Mouse (Mus musculus) gastrocnemius, adult 2 months (tissue): ENCODE results near the gene Cerk. TPM values are rescaled to one million over a fixed set of nuclear protein-coding genes. Genes with fewer than 3 reads are reported as not detected.
"Not testable (repeated sequence)": the region's sequence is repeated elsewhere in the genome, so short reads cannot be mapped to it uniquely, and the experiment has no call there.

Source experiments
- DNase-seq: peaks from one replicate; pipeline ENCODE4 v3.0.0; 2022
- H3K27ac ChIP-seq: fragments of 200-600 bp; 2 replicates; pipeline ENCODE4 v1.8.1; 2022; ENCODE audit warnings: mild to moderate bottlenecking
- H3K4me3 ChIP-seq: fragments of 200-600 bp; 2 replicates; pipeline ENCODE4 v1.8.1; 2022; ENCODE audit warnings: mild to moderate bottlenecking, moderate library complexity
- CTCF ChIP-seq: fragments of 200-600 bp; IDR thresholded peaks from 2 replicates; pipeline ENCODE4 v1.8.1; 2022; ENCODE audit warnings: antibody characterized with exemption, mild to moderate bottlenecking, moderate library complexity
- intact Hi-C: fragments of 180-260 bp; cut with DNase I; formaldehyde crosslinking; loops from one replicate; pipeline ENCODE4 v1.15.1; 2025
- total RNA-seq, 2 experiments: library from RNA; stranded (reverse); gene quantifications; 2 replicates each; pipeline ENCODE4 v1.2.3; 2021

Cerk gene
- total RNA-seq, 2 experiments from 2014 or later: 4.2 to 8.1 TPM

GRCm38 (mm10) chr15:86221369-86221768, 35.4 kb upstream of the Cerk start:
- Histone ChIP-seq H3K27ac (peak overlapping the region; percentile 83), H3K4me3 (no peak overlapping the region)
- no peak for TF ChIP-seq CTCF
- intact Hi-C loops: no loop called here
- no peak for DNase-seq

DNA sequence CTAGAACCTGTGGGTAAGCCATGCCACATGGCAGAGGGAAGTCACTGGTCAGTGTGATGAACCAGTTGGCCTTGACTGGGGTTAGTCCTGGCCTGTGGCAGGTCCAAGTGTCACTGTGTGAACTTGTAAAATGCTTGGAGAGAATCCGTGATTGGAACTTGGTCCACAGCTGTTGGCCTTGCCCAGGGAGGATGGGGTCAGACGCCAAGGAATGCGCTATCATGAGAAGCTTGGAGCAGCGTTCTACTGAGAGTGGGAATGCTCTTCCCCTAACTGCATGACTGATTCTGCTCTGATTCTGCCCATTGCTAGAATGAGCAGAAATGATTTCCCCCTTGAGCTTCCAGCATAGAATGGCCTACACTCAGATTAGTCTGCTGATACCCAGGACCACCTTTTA, 34.8 kb upstream of the Cerk start:
- Histone ChIP-seq H3K4me3 (peak overlapping the region; percentile 36), H3K27ac (peak overlapping the region; percentile 83)
- intact Hi-C loops: no loop called here
- peak; percentile 37 for DNase-seq
- no peak for TF ChIP-seq CTCF

GRCm38 (mm10) chr15:86220229-86220630, 34.3 kb upstream of the Cerk start:
- intact Hi-C loops: no loop called here
- TF ChIP-seq CTCF: no peak

GRCm38 (mm10) chr15:86219534-86220228, 33.7 kb upstream of the Cerk start:
- TF ChIP-seq CTCF: no peak
- peak overlapping the region; percentile 36 for H3K4me3 ChIP-seq
- DNase-seq: no peak
- intact Hi-C loops: no loop called here
- H3K27ac ChIP-seq: peak overlapping the region; percentile 83

More at GRCm38 (mm10) chr15:86220229-86220630, 34.3 kb upstream of the Cerk start:
- H3K27ac ChIP-seq: peak overlapping the region; percentile 83
- peak overlapping the region; percentile 36 for H3K4me3 ChIP-seq
- DNase-seq: peak; percentile 31

DNA sequence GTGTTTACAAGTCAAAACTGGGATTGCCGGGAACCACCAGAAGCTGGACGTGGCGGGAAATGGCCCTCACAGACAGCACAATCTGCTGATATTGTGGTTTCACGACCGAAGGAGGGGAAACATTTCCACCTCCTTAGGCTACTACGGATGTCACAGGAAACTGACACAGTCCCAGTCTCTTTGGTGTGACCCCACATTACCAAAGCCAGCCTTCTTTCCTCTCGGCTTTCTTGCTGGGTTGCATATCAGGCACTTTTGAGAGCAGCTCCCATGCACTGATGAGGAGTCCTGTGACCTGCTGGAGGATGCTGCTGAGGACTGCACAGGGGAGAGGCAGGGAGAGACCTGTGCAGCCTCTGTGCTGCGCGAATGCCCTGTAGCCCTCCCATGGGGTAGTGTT, 30.7 kb upstream of the Cerk start:
- intact Hi-C loops, DNase-seq, H3K4me3 ChIP-seq: not testable (repeated sequence)
- H3K27ac ChIP-seq: peak overlapping the region; percentile 83

DNA sequence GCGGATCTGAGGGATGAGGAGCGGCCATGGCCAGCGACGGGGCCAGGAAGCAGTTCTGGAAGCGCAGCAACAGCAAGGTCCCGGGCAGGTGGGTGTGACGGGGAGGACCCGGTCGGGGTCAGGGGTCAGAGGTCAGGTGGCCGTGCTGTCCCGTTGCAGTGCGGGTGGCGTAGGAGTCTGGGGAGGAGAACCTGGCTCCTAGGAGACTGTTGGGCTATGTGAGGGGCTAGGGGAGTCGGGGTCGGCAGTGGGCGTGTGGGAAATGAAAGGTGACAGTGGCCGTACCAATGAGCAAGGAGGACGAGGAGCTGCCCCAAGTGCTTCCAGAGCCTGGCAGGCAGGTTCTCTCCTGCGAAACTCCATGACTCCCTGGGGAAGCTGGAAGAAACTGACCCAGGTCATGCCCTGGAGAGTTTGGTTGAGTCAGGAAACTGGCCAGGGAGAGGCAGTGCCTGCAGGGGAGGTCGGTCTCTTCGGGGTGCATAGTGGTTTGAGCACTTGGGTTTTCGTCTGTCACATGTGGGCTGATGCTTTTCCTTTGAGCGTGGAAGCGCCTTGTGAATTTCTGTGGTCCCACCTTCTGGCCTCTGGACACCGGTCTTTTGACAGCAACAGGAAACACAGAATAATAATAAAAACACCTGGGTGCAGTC, 28.7 kb upstream of the Cerk start:
- intact Hi-C loops: loop anchor here (1.0 kb wide), 1 partner anchor 26 kb away; no protein-coding TSS in a partner anchor
- DNase-seq: no peak
- peak overlapping the region; percentile 96 for H3K27ac ChIP-seq
- TF ChIP-seq CTCF: no peak
- H3K4me3 ChIP-seq: peak overlapping the region; percentile 91

DNA sequence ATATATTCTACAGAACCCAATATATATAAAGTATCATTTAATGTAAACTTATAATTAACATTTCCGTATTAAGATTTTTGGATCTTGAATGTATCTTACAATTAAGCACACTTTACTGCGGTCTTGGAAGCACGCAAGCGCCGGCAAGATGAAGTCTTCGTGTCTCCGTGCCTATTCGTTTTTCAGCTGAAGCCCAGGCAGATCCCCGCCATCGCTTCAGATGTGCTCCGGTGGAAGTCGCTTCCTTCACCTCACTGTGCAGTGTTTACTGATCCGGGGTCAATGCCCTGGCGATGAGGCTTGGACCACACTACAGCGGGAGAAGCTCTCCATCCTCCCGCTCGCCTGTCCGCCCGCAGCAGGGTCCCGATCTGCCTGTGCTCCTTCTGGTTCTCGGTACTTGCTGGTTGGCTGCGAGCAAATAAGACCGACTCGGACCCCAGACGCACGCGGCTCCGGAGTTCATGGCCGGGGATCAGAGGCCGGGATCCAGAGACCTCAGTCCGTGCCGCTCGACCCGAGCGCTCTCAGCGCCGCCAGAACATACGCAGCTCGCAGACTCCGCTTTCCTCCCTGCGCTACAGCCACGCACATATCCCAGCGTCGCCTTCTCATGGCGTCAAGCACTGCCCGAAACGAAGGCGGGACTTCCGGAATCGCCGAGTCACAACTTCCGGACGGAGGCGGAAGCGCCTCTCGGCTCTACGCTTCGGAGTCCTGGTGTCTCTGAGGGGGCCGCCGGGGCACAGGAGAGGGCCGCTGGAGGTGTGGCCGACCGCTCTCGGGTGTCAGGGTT, 28.0 kb upstream of the Cerk start, which contains the start of gene Tbc1d22a:
TSS of gene Tbc1d22a (plus strand) at position 707 of the 796 bp plus-strand sequence.
- intact Hi-C loops: loop anchor here (1.0 kb wide), 1 partner anchor 26 kb away; no protein-coding TSS in a partner anchor
- H3K4me3 ChIP-seq: peak within 1 kb of the TSS; percentile 91
- no peak for TF ChIP-seq CTCF
- peak; percentile 95 for DNase-seq
- H3K27ac ChIP-seq: peak within 1 kb of the TSS; percentile 96

DNA sequence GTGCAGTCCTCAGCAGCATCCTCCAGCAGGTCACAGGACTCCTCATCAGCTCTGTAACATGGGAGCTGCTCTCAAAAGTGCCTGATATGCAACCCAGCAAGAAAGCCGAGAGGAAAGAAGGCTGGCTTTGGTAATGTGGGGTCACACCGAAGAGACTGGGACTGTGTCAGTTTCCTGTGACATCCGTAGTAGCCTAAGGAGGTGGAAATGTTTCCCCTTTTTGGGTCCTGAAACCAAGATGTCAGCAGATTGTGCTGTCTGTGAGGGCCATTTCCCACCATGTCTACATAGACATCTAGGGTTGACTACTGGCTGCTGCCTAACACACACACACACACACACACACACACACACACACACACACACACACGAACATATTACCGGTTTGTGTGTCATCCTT, 26.3 kb upstream of the Cerk start:
- intact Hi-C loops, H3K4me3 ChIP-seq, H3K27ac ChIP-seq, DNase-seq: not testable (repeated sequence)

- DNase-seq: no peak
- Histone ChIP-seq H3K4me3 (no peak overlapping the region), H3K27ac (peak overlapping the region; percentile 79)
- no peak for TF ChIP-seq CTCF
- intact Hi-C loops: no loop called here
These were observed 20.4 kb upstream of the Cerk start for GRCm38 (mm10) chr15:86206385-86206784.

GRCm38 (mm10) chr15:86205300-86205699, 19.4 kb upstream of the Cerk start:
- peak; percentile 77 for TF ChIP-seq CTCF
- no peak overlapping the region for H3K4me3 ChIP-seq
- DNase-seq: peak; percentile 69
- peak overlapping the region; percentile 79; the same call in 1 of the 2 replicates for H3K27ac ChIP-seq
- intact Hi-C loops: loop anchor here (2.0 kb wide), 1 partner anchor 18 kb away; the partner anchor contains the start of gene Cerk

DNA sequence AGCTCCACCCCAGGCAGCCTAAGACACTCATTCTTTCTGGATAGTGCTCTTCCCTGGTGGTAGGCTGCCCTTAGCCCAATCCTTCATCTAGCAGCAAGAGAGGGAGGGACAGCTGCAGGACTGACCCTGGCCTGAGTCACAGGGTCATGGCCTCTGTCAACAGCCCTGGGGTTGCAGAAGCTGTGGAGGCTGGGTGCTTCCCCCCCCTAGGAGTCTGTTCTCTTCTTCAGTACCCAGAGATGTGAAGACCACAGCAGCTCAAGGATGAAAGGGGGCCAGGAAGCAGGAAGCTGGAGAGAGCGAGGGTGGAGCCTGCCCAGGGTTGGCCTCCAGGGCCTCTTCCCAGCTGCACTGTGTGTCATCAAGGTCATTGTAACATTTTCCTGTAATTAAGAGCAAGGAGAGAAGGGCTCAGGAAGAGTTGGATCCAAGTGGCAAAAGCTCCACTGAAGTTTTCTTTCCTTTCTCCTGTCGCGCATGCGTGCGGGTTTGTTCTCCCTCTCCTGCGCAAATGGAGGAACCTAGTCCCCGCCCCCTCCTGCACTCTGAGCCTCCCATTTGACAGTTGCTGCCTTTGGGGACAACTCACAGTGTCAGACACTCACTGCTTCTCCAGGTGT, 18.1 kb upstream of the Cerk start:
- intact Hi-C loops: loop anchor here (2.0 kb wide), 1 partner anchor 17 kb away; the partner anchor contains the start of gene Cerk
- Histone ChIP-seq H3K4me3 (peak overlapping the region; percentile 32), H3K27ac (peak overlapping the region; percentile 71)
- TF ChIP-seq CTCF: no peak
- peak; percentile 64 for DNase-seq

DNA sequence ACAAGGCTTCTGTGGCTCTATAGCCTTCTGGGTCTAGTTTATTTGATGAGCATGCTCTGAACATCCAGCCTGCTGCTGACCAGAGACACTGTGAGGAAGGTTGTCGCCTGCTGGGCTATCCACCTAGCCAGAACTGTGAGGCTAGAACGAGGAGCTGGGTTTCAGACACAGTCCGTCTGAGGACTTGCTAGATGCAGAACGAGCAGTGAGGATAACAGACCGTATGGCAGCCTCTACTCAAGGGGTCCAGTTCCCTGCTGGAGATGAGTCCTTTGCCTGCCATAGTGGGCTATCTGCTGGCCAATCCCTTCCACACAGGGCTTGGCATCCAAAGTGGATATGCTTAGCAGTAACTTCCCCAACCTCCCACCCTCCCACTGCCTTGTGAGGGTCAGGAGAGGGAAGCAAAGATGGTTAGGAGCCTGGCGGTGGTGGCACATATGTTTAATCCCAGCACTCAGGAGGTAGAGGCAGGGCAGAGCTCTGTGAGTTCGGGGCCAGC, 17.4 kb upstream of the Cerk start:
- TF ChIP-seq CTCF: no peak
- Histone ChIP-seq H3K27ac (peak overlapping the region; percentile 71), H3K4me3 (no peak overlapping the region)
- intact Hi-C loops: no loop called here
- no peak for DNase-seq
